Mouse (Mus musculus): Measurements from ENCODE around the gene Timm17b. TPM values are rescaled to one million over a fixed set of nuclear protein-coding genes. Genes with fewer than 3 reads are reported as not detected.

Timm17b gene
- polyA plus RNA-seq, 1 experiment from 2014 or later, result 88.9 TPM

- TF ChIP-seq CTCF (IDR thresholded peaks at IDR 0.05) (no peak), EP300 (IDR thresholded peaks at IDR 0.05) (no peak)
- Histone ChIP-seq H3K4me1 (ENCODE audit: insufficient read depth, low read depth, low read length) (no peaks in the 10 kb centered on the region), H3K27me3 (replicated peaks; ENCODE audit: insufficient read depth, low read length) (no peaks in the 10 kb centered on the region), H3K4me3 (ENCODE audit: low read depth, low read length) (no peak overlapping the region), H3K4me2 (replicated peaks; ENCODE audit: low read depth, low read length) (no peak overlapping the region), H3K27ac (ENCODE audit: low read length) (no peak overlapping the region), H3K9ac (replicated peaks; ENCODE audit: low read depth) (no peak overlapping the region), H3K9me3 (ENCODE audit: low read length) (no peaks in the 10 kb centered on the region), H3K36me3 (ENCODE audit: insufficient read depth, low read length) (no peaks in the 10 kb centered on the region)
- DNase-seq (ENCODE audit: low spot score) (no peak), ATAC-seq (no peak)
- 86% methylated on average over 7 of the region's 7 CpGs for WGBS
Observed at GRCm38 (mm10) chrX:7950091-7950490, 50.9 kb downstream of the Timm17b start.

Other genes with a start within 250 kb of the Timm17b start
- 6.5 and 6.9 TPM in 2 replicates for gene Prickle3, start 242.1 kb upstream of the Timm17b start, polyA plus RNA-seq (2015; fragmentation: Nextera tagmentation; extraction: Ambion mirVana)
- gene Plp2, start 228.0 kb upstream of the Timm17b start, polyA plus RNA-seq (2015; fragmentation: Nextera tagmentation; extraction: Ambion mirVana), result 238 and 242 TPM in 2 replicates
- gene Magix, start 218.1 kb upstream of the Timm17b start, polyA plus RNA-seq (2015; fragmentation: Nextera tagmentation; extraction: Ambion mirVana), result 3.5 and 3.7 TPM in 2 replicates
- 25.9 and 26.1 TPM in 2 replicates for gene Gpkow, start 202.2 kb upstream of the Timm17b start, polyA plus RNA-seq (2015; fragmentation: Nextera tagmentation; extraction: Ambion mirVana)
- 202 and 222 TPM in 2 replicates for gene Wdr45, start 185.0 kb upstream of the Timm17b start, polyA plus RNA-seq (2015; fragmentation: Nextera tagmentation; extraction: Ambion mirVana)
- gene Gm45208, start 177.1 kb upstream of the Timm17b start, polyA plus RNA-seq (2015; fragmentation: Nextera tagmentation; extraction: Ambion mirVana), result 0.64 and 2.7 TPM in 2 replicates
- 18.3 and 18.8 TPM in 2 replicates for gene Praf2, start 170.9 kb upstream of the Timm17b start, polyA plus RNA-seq (2015; fragmentation: Nextera tagmentation; extraction: Ambion mirVana)
- gene Ccdc120, start 148.5 kb upstream of the Timm17b start, polyA plus RNA-seq (2015; fragmentation: Nextera tagmentation; extraction: Ambion mirVana), result 26.4 and 28.2 TPM in 2 replicates
- gene Tfe3, start 136.8 kb upstream of the Timm17b start, polyA plus RNA-seq (2015; fragmentation: Nextera tagmentation; extraction: Ambion mirVana), result 22.0 and 27.6 TPM in 2 replicates
- gene Gripap1, start 109.6 kb upstream of the Timm17b start, polyA plus RNA-seq (2015; fragmentation: Nextera tagmentation; extraction: Ambion mirVana), result 22.1 and 25.6 TPM in 2 replicates
- 0.30 and 0.41 TPM in 2 replicates for gene Kcnd1, start 77.1 kb upstream of the Timm17b start, polyA plus RNA-seq (2015; fragmentation: Nextera tagmentation; extraction: Ambion mirVana)
- 29.0 and 30.3 TPM in 2 replicates for gene Otud5, start 58.0 kb upstream of the Timm17b start, polyA plus RNA-seq (2015; fragmentation: Nextera tagmentation; extraction: Ambion mirVana)
- 5.5 and 7.0 TPM in 2 replicates for gene Pim2, start 21.1 kb upstream of the Timm17b start, polyA plus RNA-seq (2015; fragmentation: Nextera tagmentation; extraction: Ambion mirVana)
- gene Slc35a2, start 15.3 kb upstream of the Timm17b start, polyA plus RNA-seq (2015; fragmentation: Nextera tagmentation; extraction: Ambion mirVana), result 30.0 and 32.2 TPM in 2 replicates
- gene Pqbp1, start 88 bp upstream of the Timm17b start, polyA plus RNA-seq (2015; fragmentation: Nextera tagmentation; extraction: Ambion mirVana), result 80.1 and 80.4 TPM in 2 replicates
- gene Gm10491, start 8.5 kb downstream of the Timm17b start, polyA plus RNA-seq (2015; fragmentation: Nextera tagmentation; extraction: Ambion mirVana), result not detected in 2 replicates
- not detected in 2 replicates for gene Gm10490, start 10.2 kb downstream of the Timm17b start, polyA plus RNA-seq (2015; fragmentation: Nextera tagmentation; extraction: Ambion mirVana)
- 0.15 and 0.17 TPM in 2 replicates for gene Pcsk1n, start 20.5 kb downstream of the Timm17b start, polyA plus RNA-seq (2015; fragmentation: Nextera tagmentation; extraction: Ambion mirVana)
- not detected in 2 replicates for gene Eras, start 29.2 kb downstream of the Timm17b start, polyA plus RNA-seq (2015; fragmentation: Nextera tagmentation; extraction: Ambion mirVana)
- 7.2 and 7.5 TPM in 2 replicates for gene Hdac6, start 48.5 kb downstream of the Timm17b start, polyA plus RNA-seq (2015; fragmentation: Nextera tagmentation; extraction: Ambion mirVana)
- 1.8 and 2.0 TPM in 2 replicates for gene Gata1, start 78.7 kb downstream of the Timm17b start, polyA plus RNA-seq (2015; fragmentation: Nextera tagmentation; extraction: Ambion mirVana)
- gene Glod5, start 119.1 kb downstream of the Timm17b start, polyA plus RNA-seq (2015; fragmentation: Nextera tagmentation; extraction: Ambion mirVana), result 0.68 TPM in 1 of 2 replicates, not detected in the other
- 13.2 and 13.6 TPM in 2 replicates for gene Suv39h1, start 175.4 kb downstream of the Timm17b start, polyA plus RNA-seq (2015; fragmentation: Nextera tagmentation; extraction: Ambion mirVana)
- gene Was, start 191.1 kb downstream of the Timm17b start, polyA plus RNA-seq (2015; fragmentation: Nextera tagmentation; extraction: Ambion mirVana), result 0.90 and 1.2 TPM in 2 replicates
- 18.4 and 18.9 TPM in 2 replicates for gene Wdr13, start 233.5 kb downstream of the Timm17b start, polyA plus RNA-seq (2015; fragmentation: Nextera tagmentation; extraction: Ambion mirVana)
- gene Rbm3, start 246.5 kb downstream of the Timm17b start, polyA plus RNA-seq (2015; fragmentation: Nextera tagmentation; extraction: Ambion mirVana), result 373 and 463 TPM in 2 replicates